Mouse (Mus musculus) kidney, adult 10 weeks (tissue): ENCODE measurements around the gene Vps52. TPM values are rescaled to one million over a fixed set of nuclear protein-coding genes. Genes with fewer than 3 reads are reported as not detected.

Source experiments
- polyA plus RNA-seq: library from polyadenylated mRNA; stranded (reverse); fragments of 350-450 nt; fragmentation: Illumina TruSeq; extraction: RNeasy Lipid Tissue Mini Kit (QIAGEN cat#74804); gene quantifications from one replicate; pipeline ENCODE4 v1.2.3, GENCODE M21; 2014; ENCODE audit warnings: low read depth, low replicate concordance

Gene Vps52
- polyA plus RNA-seq: 2.9 TPM

DNA sequence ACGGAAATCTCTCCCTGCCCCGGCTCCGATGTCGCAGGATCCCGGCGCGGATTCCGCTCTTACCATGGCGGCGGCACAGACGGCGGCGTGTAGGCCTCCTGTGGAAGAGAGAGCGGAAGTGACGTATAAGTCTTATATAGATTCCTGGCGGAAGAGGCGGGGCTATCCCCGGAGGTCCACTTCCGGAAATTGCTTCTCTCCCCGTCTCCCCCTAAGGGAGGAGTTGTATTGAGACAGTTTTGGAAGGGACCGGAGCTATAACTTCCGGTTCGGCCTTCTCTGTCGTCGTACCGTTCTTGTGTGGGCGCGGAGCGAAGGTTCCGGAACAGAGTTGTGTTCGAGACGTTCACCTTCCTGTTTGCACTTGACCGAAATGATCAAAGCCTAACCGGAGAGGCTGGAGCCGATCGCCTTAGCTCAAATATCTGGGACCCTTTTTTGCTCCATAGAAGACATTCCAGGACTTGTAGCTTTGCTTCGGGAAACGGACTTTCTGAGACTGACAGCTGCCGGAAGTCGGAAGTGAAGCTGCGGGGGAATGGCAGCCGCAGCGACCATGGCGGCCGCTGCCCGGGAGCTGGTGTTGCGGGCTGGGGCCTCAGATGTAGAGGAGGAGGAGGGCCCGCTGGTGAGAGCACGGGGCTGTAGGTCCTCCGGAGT is at the start of gene Vps52, which contains the start of gene Rps18:
Gene Vps52 (plus strand): TSS at position 258 of the 660 bp plus-strand sequence.
Gene Rps18 (minus strand): TSS at position 447 of the 660 bp plus-strand sequence.

DNA sequence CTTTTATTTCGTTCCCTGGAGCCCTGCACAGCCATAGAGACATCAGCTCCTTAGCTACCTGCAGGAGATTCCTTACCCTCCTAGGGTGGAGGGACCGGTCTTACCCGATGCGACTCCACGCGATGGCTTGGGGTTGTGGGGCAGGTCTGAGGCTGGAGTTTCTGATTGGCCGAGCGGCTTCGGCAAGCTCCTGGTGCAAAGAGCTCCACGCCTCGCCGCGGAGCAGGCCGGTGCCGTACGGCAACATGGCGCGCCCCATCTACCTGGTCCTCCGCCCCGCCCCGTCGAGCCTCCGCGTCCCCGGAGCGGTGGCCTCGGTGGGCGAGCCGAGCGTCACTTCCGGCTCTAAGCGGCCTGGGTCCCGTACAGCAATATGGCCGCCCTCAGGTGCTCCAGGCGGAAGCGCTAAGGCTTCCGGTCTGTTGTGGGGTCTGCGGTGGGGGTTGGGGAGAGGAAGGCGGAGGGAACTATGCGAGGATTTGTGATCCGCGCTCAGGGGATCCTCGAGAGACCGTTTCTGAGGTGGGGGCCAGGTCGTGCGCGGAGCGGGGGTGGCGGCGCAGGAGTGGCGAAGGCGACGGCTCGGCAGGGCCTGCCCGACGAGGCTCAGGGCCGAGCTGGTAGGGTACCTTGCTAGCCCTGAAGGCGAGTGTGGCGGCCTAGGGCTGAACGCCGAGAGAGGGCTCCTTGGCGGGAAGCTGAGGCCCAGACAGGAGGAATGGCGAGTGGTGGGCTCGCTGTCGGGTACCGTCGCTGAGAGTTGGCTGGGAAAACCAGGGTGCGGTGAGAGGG is 46.3 kb upstream of the Vps52 start, which contains the start of gene Daxx:
Gene Daxx (plus strand): TSS at position 338 of the 792 bp plus-strand sequence.

DNA sequence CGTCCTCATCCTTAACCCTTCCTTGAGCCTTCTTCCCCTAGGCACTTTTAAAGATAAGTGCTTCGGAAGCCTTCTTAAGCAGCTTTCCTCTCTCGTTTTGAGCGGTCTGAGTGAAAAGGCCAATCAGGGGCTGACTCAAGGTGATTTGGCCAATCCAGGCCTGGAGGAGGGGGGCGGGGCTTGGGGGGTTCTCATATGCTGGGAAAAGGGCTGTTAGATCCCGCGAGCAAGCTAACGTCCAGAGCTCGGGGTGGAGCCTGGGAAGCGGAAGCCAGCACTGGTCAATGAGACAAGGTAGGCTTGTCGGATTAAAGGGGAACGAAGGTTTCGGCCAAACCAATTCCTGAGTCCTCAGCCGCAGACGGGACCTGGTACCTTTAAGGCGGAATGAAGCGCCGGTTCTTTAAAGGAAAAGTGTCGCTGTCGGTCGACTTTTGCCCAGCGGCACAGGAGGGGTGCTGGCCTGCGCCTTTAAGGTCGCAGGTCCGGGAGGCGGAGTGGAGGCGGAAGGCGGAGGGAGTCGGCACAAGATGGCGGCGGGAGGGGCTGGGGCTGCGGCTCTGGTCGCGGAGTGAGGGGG is 39.9 kb upstream of the Vps52 start, which contains the start of the genes Tapbp and Zbtb22:
Gene Tapbp (plus strand): TSS at position 229 of the 580 bp plus-strand sequence.
Gene Zbtb22 (plus strand): TSS at position 234 of the 580 bp plus-strand sequence.

DNA sequence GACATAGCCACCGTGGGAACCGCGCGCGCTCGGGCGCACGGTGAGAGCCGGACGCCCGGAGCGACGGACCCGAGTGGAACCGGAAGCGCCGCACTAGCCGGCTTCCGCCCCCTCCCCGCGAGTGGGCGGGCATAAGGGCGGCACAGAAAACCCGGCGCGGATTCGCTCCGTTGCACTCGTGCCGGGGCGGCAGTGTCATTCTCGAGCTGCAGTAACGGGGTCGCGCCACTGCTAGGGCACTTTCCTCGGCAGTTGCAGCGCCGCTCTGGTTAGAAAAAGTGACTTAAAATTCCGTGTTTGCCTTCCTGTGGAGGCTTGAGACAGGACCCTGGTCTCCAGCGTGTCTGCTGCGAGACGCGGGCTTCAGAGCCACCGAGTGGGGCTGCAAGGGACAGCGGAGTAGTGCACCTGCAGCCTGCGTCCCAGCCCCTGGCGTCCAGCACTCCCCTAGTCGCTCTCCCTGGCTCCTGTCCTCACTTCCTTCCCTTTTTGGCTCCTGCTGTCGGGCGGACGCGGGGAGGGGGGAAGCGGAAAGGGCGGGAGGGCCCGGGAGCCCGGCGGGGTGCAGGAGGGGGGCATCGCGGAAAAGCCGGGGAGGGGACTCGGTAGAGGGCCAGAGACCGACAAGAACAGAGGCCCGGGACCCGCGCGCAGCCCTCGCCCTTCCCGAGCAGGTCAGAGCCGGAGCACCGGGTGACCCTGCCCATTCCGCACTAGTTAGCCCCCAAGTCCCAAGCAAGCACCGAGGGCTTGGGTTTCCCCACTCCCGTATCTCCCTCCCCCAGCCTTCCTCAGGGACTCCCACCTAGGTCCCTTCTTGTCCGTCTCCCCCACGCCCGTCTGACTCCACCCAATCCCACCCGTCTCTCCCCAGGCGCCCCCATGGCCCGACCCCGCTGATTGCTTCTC is 26.0 kb upstream of the Vps52 start, which contains the start of gene Rgl2:
Gene Rgl2 (plus strand): TSS at position 173 of the 909 bp plus-strand sequence.

DNA sequence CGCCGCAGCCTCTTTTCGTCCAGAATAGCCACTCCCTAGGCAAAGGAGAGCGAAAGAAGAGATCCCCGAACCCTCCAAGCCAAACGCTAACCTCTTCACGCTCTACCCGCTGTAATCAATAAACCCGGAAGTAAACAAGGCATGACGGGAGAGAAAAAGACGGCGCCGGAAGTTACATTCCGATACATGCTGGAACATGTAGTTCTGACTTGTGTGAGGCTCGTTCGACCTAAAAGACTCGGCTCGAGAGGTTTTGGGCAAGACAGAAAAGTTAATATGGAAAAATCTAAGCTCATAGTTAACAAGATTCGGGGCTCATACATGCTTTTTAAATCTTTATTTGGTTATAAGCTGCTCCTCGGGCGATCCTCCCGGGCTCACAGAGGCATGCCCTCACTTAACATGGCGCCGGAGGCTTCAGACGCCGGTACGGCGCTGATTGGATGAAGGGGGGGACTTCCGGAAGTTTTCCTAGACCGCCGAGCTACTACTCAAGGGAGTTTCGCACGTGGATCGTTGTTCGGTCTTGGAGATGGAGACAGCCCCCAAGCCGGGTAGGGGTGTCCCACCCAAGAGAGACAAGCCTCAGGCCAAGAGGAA is 15.3 kb upstream of the Vps52 start, which contains the start of the genes Pfdn6 and Wdr46:
Gene Pfdn6 (minus strand): TSS at position 138 of the 600 bp plus-strand sequence.
Gene Wdr46 (plus strand): TSS at position 455 of the 600 bp plus-strand sequence.

GRCm38 (mm10) chr17:33951021-33951946 is 4.3 kb upstream of the Vps52 start, which contains the start of gene B3galt4:
Gene B3galt4 (minus strand): TSS chr17:33951488.

GRCm38 (mm10) chr17:34000150-34000537 is 44.5 kb downstream of the Vps52 start, which contains the start of gene H2-K1:
Gene H2-K1 (minus strand): TSS chr17:34000347.

Other genes starting within 250 kb of the Vps52 start
- gene March2, start 237.1 kb upstream of the Vps52 start, polyA plus RNA-seq: 18.5 TPM
- gene Rab11b, start 195.3 kb upstream of the Vps52 start, polyA plus RNA-seq: 15.2 TPM
- 1.4 TPM for gene Angptl4, start 174.0 kb upstream of the Vps52 start, polyA plus RNA-seq
- 10.2 TPM for gene Kank3, start 145.3 kb upstream of the Vps52 start, polyA plus RNA-seq
- 57.1 TPM for gene Rps28, start 131.2 kb upstream of the Vps52 start, polyA plus RNA-seq
- gene Ndufa7, start 131.2 kb upstream of the Vps52 start, polyA plus RNA-seq: 17.8 TPM
- gene Cd320, start 112.7 kb upstream of the Vps52 start, polyA plus RNA-seq: 6.0 TPM
- gene Gm7029, start 82.0 kb upstream of the Vps52 start, polyA plus RNA-seq: not detected
- gene Kifc1, start 65.2 kb upstream of the Vps52 start, polyA plus RNA-seq: not detected
- not detected for gene Platr17, start 50.7 kb upstream of the Vps52 start, polyA plus RNA-seq
- 5.0 TPM for gene Daxx, start 46.4 kb upstream of the Vps52 start, polyA plus RNA-seq
- 17.3 TPM for gene Tapbp, start 39.9 kb upstream of the Vps52 start, polyA plus RNA-seq
- 1.3 TPM for gene Zbtb22, start 39.9 kb upstream of the Vps52 start, polyA plus RNA-seq
- gene Rgl2, start 26.3 kb upstream of the Vps52 start, polyA plus RNA-seq: 1.6 TPM
- gene Pfdn6, start 15.5 kb upstream of the Vps52 start, polyA plus RNA-seq: 15.7 TPM
- 0.24 TPM for gene Wdr46, start 15.2 kb upstream of the Vps52 start, polyA plus RNA-seq
- not detected for gene B3galt4, start 4.3 kb upstream of the Vps52 start, polyA plus RNA-seq
- 17.5 TPM for gene Rps18, start 189 bp downstream of the Vps52 start, polyA plus RNA-seq
- gene H2-K1, start 44.5 kb downstream of the Vps52 start, polyA plus RNA-seq: 78.8 TPM
- gene Ring1, start 68.9 kb downstream of the Vps52 start, polyA plus RNA-seq: 0.44 TPM
- gene H2-Ke6, start 72.2 kb downstream of the Vps52 start, polyA plus RNA-seq: 3.7 TPM
- 0.73 TPM for gene Slc39a7, start 75.9 kb downstream of the Vps52 start, polyA plus RNA-seq
- 0.77 TPM for gene Rxrb, start 76.0 kb downstream of the Vps52 start, polyA plus RNA-seq
- gene Col11a2, start 83.6 kb downstream of the Vps52 start, polyA plus RNA-seq: not detected
- not detected for gene H2-Oa, start 136.5 kb downstream of the Vps52 start, polyA plus RNA-seq
- not detected for gene H2-DMa, start 163.7 kb downstream of the Vps52 start, polyA plus RNA-seq
- gene Brd2, start 166.8 kb downstream of the Vps52 start, polyA plus RNA-seq: 167 TPM
- 0.44 TPM for gene H2-DMb2, start 187.5 kb downstream of the Vps52 start, polyA plus RNA-seq
- 7.9 TPM for gene H2-DMb1, start 197.3 kb downstream of the Vps52 start, polyA plus RNA-seq
- 1.2 TPM for gene Tap1, start 231.7 kb downstream of the Vps52 start, polyA plus RNA-seq
- gene Psmb9, start 232.0 kb downstream of the Vps52 start, polyA plus RNA-seq: not detected
- 0.73 TPM for gene Psmb8, start 241.9 kb downstream of the Vps52 start, polyA plus RNA-seq
- not detected for gene Tap2, start 247.7 kb downstream of the Vps52 start, polyA plus RNA-seq